Mouse (Mus musculus): ENCODE measurements around the gene Grin2b. TPM values are rescaled to one million over a fixed set of nuclear protein-coding genes. Genes with fewer than 3 reads are reported as not detected.

Gene Grin2b
- polyA plus RNA-seq (2012; rRNA removed), result 8.7 and 17.0 TPM in 2 replicates

DNA sequence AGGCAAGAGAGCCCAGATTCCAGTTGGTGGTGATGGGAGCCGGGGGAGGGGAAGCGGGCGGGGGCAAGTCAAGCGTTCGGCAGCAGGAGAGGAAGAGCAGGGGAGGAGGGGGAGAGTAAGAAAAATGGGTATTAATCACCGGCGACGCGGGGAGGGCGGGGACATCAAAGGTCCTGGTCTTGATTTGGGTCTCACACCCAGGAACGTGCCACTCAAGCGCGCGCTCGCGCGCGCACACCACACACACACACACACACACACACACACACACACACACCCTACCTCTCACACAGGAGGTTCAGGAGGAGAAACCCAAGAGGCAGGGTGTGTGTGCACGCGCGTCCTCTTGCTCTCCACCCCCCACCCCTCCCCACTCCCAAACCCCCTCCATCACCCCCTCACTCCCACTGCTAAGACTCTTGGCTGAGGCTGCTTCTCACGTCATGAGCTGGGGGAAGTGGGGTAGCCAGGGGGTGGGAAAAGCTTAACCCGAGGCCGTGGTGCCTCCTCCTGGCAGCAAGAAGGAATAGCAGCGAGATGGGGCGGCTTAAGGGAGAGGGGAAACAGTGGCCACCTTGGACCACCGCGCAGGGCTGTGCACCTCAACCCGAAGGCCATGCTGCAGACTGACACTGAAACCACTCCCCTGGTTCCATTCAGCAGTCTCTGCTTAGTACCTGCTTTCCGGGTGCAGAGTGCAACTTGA is at the start of gene Grin2b:
TSS of gene Grin2b (minus strand) at position 321 of the 706 bp plus-strand sequence.
- TF ChIP-seq CTCF (IDR thresholded peaks at IDR 0.05; ENCODE audit: borderline replicate concordance, extremely low read depth, insufficient read depth, insufficient read length), result peak; percentile 86
- TF ChIP-seq POLR2A (IDR thresholded peaks at IDR 0.05; ENCODE audit: borderline replicate concordance, extremely low read depth, insufficient read depth, insufficient read length, poor library complexity, severe bottlenecking), result no peak
- DNase-seq (ENCODE audit: low read depth), result peak; percentile 95

DNA sequence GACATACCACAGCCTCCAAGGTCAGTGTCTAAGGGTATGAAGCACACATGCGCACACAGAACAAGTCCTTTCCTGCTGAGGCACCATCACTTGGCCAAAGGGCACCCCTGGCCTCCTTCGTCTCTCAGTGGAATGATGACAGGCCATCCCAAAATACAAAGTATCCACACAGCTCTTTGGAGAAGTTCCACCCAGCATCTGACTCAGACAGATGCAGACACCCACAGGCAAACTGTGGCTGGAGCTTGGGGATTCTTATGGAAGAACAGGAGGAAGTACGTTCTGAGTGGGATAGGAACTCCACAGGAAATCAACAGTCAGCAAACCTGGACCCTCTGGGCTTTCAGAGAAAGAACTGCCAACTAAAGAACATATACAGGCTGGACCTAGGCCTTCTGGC is 48.6 kb upstream of the Grin2b start:
- no peak for DNase-seq (ENCODE audit: low read depth)
- TF ChIP-seq CTCF (IDR thresholded peaks at IDR 0.05; ENCODE audit: borderline replicate concordance, extremely low read depth, insufficient read depth, insufficient read length) (no peak), POLR2A (IDR thresholded peaks at IDR 0.05; ENCODE audit: borderline replicate concordance, extremely low read depth, insufficient read depth, insufficient read length, poor library complexity, severe bottlenecking) (no peak)

DNA sequence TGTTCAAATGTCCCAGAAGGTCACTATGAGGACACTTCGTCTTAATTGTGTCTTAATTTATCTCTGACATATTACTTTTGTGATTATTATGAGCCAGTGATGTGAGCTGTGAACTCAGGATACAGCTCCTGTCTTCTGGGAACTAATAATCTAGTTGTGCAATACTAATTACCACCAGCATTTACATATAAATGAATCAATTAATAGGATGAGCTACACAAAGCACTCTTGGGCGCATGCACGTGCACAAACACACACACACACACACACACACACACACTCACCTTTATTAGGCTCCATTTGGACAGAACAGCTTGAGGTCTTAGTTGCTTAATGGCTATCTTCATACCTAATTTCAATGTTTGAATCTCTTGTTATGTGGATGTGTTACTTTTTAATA is 37.1 kb upstream of the Grin2b start:
- no peak for TF ChIP-seq POLR2A (IDR thresholded peaks at IDR 0.05; ENCODE audit: borderline replicate concordance, extremely low read depth, insufficient read depth, insufficient read length, poor library complexity, severe bottlenecking)
- TF ChIP-seq CTCF (IDR thresholded peaks at IDR 0.05; ENCODE audit: borderline replicate concordance, extremely low read depth, insufficient read depth, insufficient read length), result no peak
- DNase-seq (ENCODE audit: low read depth), result peak; percentile 20

DNA sequence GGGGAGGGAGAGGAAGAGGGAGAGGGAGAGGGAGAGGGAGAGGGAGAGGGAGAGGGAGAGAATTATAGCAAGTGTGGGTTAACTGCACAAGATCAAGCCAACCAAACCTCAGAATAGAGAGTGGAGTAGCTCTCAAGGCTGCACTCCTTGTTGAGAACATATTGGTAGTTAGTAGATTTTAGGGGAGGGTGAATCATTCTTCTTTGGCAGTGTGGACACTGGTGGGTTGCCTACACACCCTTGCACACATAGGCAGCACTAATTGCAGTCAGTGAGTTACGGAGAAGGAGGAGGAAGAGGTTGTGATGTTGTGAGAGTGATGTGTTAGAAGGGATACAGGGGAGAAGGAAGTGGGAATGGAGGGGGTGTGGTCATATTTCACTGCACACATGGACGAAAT is 26.5 kb upstream of the Grin2b start:
- DNase-seq (ENCODE audit: low read depth), result no peak
- TF ChIP-seq CTCF (IDR thresholded peaks at IDR 0.05; ENCODE audit: borderline replicate concordance, extremely low read depth, insufficient read depth, insufficient read length) (no peak), POLR2A (IDR thresholded peaks at IDR 0.05; ENCODE audit: borderline replicate concordance, extremely low read depth, insufficient read depth, insufficient read length, poor library complexity, severe bottlenecking) (no peak)

DNA sequence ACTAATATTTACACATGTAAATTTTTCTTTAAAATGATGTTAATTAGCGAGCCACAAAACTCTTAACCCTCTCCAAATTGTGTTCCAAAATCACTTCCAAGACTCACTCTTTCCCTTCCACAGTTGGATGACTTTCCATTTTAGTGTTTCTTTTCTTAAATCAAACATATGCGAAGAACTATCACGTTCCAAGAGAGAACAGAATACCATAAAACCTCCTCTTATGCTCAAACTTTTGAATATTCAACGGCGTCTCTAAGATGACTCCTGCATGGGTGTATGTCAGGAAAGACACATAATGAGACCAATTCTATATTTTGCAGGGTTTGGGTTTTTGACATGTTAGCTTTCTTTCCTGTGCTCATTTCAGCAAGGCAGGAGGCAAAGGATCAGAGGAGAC is 21.3 kb upstream of the Grin2b start:
- TF ChIP-seq POLR2A (IDR thresholded peaks at IDR 0.05; ENCODE audit: borderline replicate concordance, extremely low read depth, insufficient read depth, insufficient read length, poor library complexity, severe bottlenecking), result no peak
- no peak for TF ChIP-seq CTCF (IDR thresholded peaks at IDR 0.05; ENCODE audit: borderline replicate concordance, extremely low read depth, insufficient read depth, insufficient read length)
- no peak for DNase-seq (ENCODE audit: low read depth)

DNA sequence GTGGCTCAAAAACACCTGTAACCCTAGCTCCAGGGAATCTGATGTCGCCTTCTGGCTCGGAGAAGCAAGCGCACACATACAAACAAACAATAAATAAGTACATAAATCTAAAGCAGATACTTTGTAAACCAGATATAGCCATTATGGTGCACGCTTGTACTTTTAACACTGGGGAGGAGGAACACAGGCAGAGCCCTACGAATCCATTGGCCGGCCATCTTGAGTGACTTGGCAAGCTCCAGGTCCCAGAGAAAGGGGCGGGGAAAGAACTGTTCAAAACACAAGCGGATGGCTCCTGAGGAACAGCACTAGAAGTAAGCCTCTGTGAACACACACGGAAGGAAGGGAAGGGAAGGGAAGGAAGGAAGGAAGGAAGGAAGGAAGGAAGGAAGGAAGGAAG is 4.8 kb upstream of the Grin2b start:
- TF ChIP-seq CTCF (IDR thresholded peaks at IDR 0.05; ENCODE audit: borderline replicate concordance, extremely low read depth, insufficient read depth, insufficient read length) (no peak), POLR2A (IDR thresholded peaks at IDR 0.05; ENCODE audit: borderline replicate concordance, extremely low read depth, insufficient read depth, insufficient read length, poor library complexity, severe bottlenecking) (no peak)

DNA sequence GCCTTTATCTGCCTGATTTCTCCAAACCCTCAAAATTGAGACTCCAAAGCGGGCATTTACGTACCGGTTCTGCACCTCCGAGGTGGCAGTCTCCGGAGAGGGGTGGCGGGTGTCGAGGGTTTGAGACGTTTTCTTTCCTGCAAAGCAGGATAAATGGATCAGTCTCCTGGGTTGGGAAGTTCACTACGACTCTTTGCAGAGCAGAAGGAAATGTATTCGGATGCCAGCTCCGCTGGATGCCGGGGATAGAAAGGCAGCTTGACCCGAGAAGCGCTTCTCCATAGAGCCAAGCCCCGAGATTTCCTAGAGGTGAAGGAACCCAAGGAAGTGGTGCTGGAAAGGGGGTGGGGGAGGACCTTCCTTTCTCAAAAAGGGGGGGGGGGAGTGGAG is 515 bp downstream of the Grin2b start:
- peak; percentile 77 for DNase-seq (ENCODE audit: low read depth)
- TF ChIP-seq CTCF (IDR thresholded peaks at IDR 0.05; ENCODE audit: borderline replicate concordance, extremely low read depth, insufficient read depth, insufficient read length) (no peak), POLR2A (IDR thresholded peaks at IDR 0.05; ENCODE audit: borderline replicate concordance, extremely low read depth, insufficient read depth, insufficient read length, poor library complexity, severe bottlenecking) (no peak)

More for the DNA sequence above, 4.8 kb upstream of the Grin2b start:
- DNase-seq (ENCODE audit: low read depth), result no peak

DNA sequence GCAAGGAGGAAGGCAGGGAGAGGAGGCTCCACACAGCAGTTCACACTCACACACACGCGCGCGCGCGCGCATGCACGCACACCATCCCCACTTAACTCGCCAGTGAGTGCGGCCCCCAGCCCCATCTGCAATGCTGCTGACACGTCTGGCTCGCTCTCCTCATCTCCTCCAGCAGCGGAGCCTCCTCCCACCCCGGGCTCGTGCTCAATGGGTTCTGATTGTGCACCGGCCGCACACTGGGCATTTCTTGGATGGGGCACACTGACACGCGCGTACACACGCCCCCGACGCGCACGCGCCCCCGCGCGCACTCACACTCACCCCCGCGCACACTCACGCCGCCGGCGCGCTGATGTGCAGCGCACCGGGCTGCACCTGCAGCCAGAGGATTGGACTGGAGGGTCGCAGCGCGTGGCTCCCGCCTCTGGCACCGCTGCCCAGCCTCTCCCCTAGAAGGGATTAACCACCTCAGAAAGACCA is 1.1 kb downstream of the Grin2b start:
- peak; percentile 32; the same call in 1 of the 2 replicates for TF ChIP-seq POLR2A (IDR thresholded peaks at IDR 0.05; ENCODE audit: borderline replicate concordance, extremely low read depth, insufficient read depth, insufficient read length, poor library complexity, severe bottlenecking)
- TF ChIP-seq CTCF (IDR thresholded peaks at IDR 0.05; ENCODE audit: borderline replicate concordance, extremely low read depth, insufficient read depth, insufficient read length), result no peak
- peak; percentile 92 for DNase-seq (ENCODE audit: low read depth)

DNA sequence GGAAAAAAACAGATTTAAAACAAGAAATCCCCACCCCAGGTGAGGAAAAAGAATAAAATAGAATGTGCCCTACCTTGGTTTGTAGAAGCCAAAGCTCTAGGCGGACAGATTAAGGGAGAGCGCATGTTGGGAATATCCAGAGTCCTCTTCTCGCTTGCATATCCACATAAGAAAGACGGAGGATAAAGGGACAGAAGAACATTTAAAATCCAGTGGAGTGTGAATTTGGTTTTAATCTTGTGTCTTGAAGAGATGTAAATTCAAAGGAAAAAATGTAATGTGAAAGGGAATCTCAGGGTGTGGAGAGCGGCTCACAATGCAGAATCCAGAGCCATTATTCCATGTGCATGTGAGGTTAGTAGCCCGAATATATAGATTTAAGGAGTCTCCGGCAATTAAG is 2.0 kb downstream of the Grin2b start:
- DNase-seq (ENCODE audit: low read depth), result peak; percentile 37
- no peak for TF ChIP-seq POLR2A (IDR thresholded peaks at IDR 0.05; ENCODE audit: borderline replicate concordance, extremely low read depth, insufficient read depth, insufficient read length, poor library complexity, severe bottlenecking)
- TF ChIP-seq CTCF (IDR thresholded peaks at IDR 0.05; ENCODE audit: borderline replicate concordance, extremely low read depth, insufficient read depth, insufficient read length), result no peak

DNA sequence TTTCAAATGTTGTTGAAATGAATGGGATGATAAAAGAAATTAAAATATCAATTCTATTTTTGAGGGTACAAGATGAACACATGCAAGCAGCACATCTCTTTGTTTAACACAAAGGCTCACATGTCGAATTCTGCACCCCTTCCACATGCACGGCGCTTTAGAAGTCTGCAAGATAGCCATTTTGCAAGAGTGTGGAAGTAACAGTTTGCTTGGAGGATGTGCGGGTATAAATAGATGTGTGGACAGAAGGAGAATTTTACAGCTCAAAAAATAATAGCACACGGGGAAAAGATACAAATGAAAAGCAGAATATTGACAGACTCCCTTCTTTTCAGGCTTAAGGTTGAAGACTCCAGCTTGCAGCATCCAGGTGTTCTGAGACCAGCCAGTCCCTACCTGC is 2.9 kb downstream of the Grin2b start:
- DNase-seq (ENCODE audit: low read depth), result peak; percentile 57
- TF ChIP-seq POLR2A (IDR thresholded peaks at IDR 0.05; ENCODE audit: borderline replicate concordance, extremely low read depth, insufficient read depth, insufficient read length, poor library complexity, severe bottlenecking) (no peak), CTCF (IDR thresholded peaks at IDR 0.05; ENCODE audit: borderline replicate concordance, extremely low read depth, insufficient read depth, insufficient read length) (no peak)

DNA sequence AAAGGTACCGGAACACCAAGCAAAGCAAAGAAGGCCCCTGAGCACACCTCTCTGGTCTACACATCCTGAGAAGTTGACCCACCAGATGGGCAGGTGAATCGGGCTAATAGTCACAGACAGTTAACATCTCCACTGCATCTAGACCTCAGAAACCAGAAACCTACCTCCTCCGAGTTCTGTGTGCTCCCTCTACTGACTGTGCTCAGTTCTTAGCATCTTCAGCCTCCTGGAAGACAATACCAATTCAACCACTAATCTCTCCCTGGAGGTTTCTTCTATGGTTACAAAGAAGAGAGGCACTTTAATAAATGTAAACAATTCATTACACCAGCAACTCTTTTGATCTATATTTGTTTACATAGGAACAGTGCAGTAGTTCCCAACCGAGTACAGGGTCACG is 6.0 kb downstream of the Grin2b start:
- TF ChIP-seq POLR2A (IDR thresholded peaks at IDR 0.05; ENCODE audit: borderline replicate concordance, extremely low read depth, insufficient read depth, insufficient read length, poor library complexity, severe bottlenecking), result no peak
- no peak for TF ChIP-seq CTCF (IDR thresholded peaks at IDR 0.05; ENCODE audit: borderline replicate concordance, extremely low read depth, insufficient read depth, insufficient read length)
- DNase-seq (ENCODE audit: low read depth), result no peak

Data from brain, embryonic 14.5 days (tissue).